Mouse (Mus musculus): ENCODE data around the gene Vmn1r23.
"Not testable (repeated sequence)": the region's sequence is repeated elsewhere in the genome, so short reads cannot be mapped to it uniquely, and the experiment has no call there.

The Vmn1r23 gene

DNA sequence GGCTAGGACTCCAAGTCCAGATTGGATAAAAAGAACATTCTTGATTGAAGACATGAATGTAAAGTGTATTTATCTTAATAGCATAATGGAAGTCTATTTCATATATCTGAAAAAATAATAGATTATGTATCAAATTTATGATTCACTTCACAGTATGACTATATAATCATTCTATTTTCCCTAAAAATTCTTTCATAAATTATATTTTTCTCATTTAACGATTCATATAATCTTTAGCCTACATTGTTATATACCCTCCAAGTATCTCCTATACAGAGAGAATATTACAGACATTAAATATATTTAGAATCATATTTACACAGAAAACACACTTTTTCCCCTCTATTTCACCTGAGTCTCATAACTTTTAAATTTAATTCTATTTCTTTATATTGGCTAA is at the start of gene Vmn1r23:
Vmn1r23 (minus strand) TSS at position 101 of the 400 bp plus-strand sequence.
- DNase-seq: no peak

DNA sequence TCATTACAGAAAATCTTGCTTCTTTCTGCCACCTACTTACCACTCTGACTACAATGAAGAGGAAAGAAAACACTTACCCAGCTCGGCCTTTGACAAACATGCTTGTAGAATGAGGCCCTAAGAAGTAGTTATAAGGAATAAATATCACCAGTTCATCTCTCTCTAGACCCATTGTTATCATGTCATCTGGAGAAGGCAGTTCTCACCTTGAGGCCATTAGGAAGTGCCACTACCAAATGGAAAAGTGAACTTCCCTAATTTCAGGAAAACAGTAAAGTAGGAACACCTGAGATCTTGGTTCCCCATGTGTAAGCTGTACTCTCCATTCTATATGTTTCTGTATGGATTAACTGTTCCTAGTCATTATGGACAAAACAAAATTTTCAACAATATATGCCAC is 34.8 kb upstream of the Vmn1r23 start, which contains the start of gene Vmn1r24:
Vmn1r24 (minus strand) TSS at position 101 of the 400 bp plus-strand sequence.
- DNase-seq: not testable (repeated sequence)

GRCm38 (mm10) chr6:57907928-57908327 is 18.7 kb downstream of the Vmn1r23 start, which contains the start of gene Vmn1r22:
Vmn1r22 (minus strand) TSS chr6:57908028.
- DNase-seq: no peak
